Mouse (Mus musculus) kidney, embryonic 15.5 days (tissue): ENCODE measurements around the gene Camk1d. TPM values are rescaled to one million over a fixed set of nuclear protein-coding genes. Genes with fewer than 3 reads are reported as not detected.
"Not testable (repeated sequence)": the region's sequence is repeated elsewhere in the genome, so short reads cannot be mapped to it uniquely, and the experiment has no call there.

Experiments used
- ATAC-seq: fragments of 200-750 bp; cut with Nextera tagmentation; replicated peaks from 2 replicates; pipeline ENCODE4 v1.8.0; 2017; ENCODE audit warnings: moderate TSS enrichment; ENCODE audit not compliant: low FRiP score
- H3K27ac ChIP-seq: fragments of 300-500 bp; sonication (generic); 2 replicates; pipeline ENCODE4 v1.5.1; 2015; ENCODE audit warnings: mild to moderate bottlenecking, inconsistent platforms
- H3K27me3 ChIP-seq: fragments of 300-500 bp; sonication (generic); 2 replicates; pipeline ENCODE4 v1.6.1; 2015; ENCODE audit warnings: inconsistent platforms
- H3K36me3 ChIP-seq: fragments of 300-500 bp; sonication (generic); 2 replicates; pipeline ENCODE4 v1.6.1; 2015; ENCODE audit warnings: inconsistent platforms
- H3K4me1 ChIP-seq: fragments of 300-500 bp; sonication (generic); 2 replicates; pipeline ENCODE4 v1.6.1; 2015; ENCODE audit warnings: inconsistent platforms
- H3K4me2 ChIP-seq: fragments of 300-500 bp; sonication (generic); 2 replicates; pipeline ENCODE4 v1.6.1; 2015; ENCODE audit warnings: moderate library complexity, mild to moderate bottlenecking, inconsistent platforms
- H3K4me3 ChIP-seq: fragments of 300-500 bp; sonication (generic); replicated peaks from 2 replicates; pipeline ENCODE4 v1.5.1; 2015; ENCODE audit warnings: mild to moderate bottlenecking, inconsistent platforms
- H3K9ac ChIP-seq: fragments of 300-500 bp; sonication (generic); 2 replicates; pipeline ENCODE4 v1.6.1; 2015; ENCODE audit warnings: mild to moderate bottlenecking, inconsistent platforms
- H3K9me3 ChIP-seq: fragments of 300-500 bp; sonication (generic); replicated peaks from 2 replicates; pipeline ENCODE4 v1.6.1; 2016; ENCODE audit warnings: inconsistent platforms
- WGBS: fragments of 180-500 bp; shearing (Covaris S2); methylation state at CpG from one replicate; pipeline ENCODE4 v1.1.7; 2015; ENCODE audit warnings: mixed read lengths; 5-methylcytosine and 5-hydroxymethylcytosine counted together
- polyA plus RNA-seq: library from polyadenylated mRNA; unstranded; fragments of >200 nt; fragmentation: Nextera tagmentation; extraction: Ambion mirVana; gene quantifications from 2 replicates; pipeline ENCODE4 v1.2.1, GENCODE M21; 2015

Gene Camk1d
- polyA plus RNA-seq, 1 experiment from 2014 or later = 1.9 TPM

GRCm38 (mm10) chr2:5579391-5579790 is 134.9 kb downstream of the Camk1d start:
- Histone ChIP-seq H3K9me3 (no peaks in the 10 kb centered on the region), H3K4me2 (no peak overlapping the region), H3K36me3 (no peaks in the 10 kb centered on the region), H3K4me1 (0 out of 2 replicates have a peak, but pooled peaks cover 4% of the 10 kb centered on the region), H3K27me3 (no peaks in the 10 kb centered on the region), H3K9ac (no peak overlapping the region), H3K4me3 (no peak overlapping the region), H3K27ac (no peak overlapping the region)
- WGBS = 43% methylated on average over 4 of the region's 4 CpGs
- no peak for ATAC-seq

- Histone ChIP-seq H3K4me2 (no peak overlapping the region), H3K4me3 (no peak overlapping the region), H3K27me3 (no peaks in the 10 kb centered on the region), H3K27ac (no peak overlapping the region), H3K9me3 (no peaks in the 10 kb centered on the region), H3K9ac (no peak overlapping the region), H3K36me3 (no peaks in the 10 kb centered on the region), H3K4me1 (peaks cover 7% of the 10 kb centered on the region; the same call in 1 of the 2 replicates)
- ATAC-seq = no peak
- 70% methylated on average over 9 of the region's 9 CpGs for WGBS
Measured at GRCm38 (mm10) chr2:5577399-5578129, 136.8 kb downstream of the Camk1d start.

- Histone ChIP-seq H3K27me3 (no peaks in the 10 kb centered on the region), H3K9me3 (no peaks in the 10 kb centered on the region), H3K9ac (no peak overlapping the region), H3K4me1 (peaks cover 7% of the 10 kb centered on the region; the same call in 1 of the 2 replicates), H3K27ac (no peak overlapping the region), H3K36me3 (no peaks in the 10 kb centered on the region), H3K4me3 (no peak overlapping the region), H3K4me2 (no peak overlapping the region)
- WGBS = 50% methylated on average over 10 of the region's 10 CpGs
- ATAC-seq = peak; percentile 71
Measured at GRCm38 (mm10) chr2:5572314-5573006, 141.9 kb downstream of the Camk1d start.

- WGBS = 86% methylated on average over 5 of the region's 5 CpGs
- no peak overlapping the region for H3K9ac ChIP-seq
- no peak overlapping the region for H3K4me2 ChIP-seq
- no peaks in the 10 kb centered on the region for H3K27me3 ChIP-seq
- no peaks in the 10 kb centered on the region for H3K4me1 ChIP-seq
- no peak for ATAC-seq
- no peak overlapping the region for H3K27ac ChIP-seq
- no peaks in the 10 kb centered on the region for H3K9me3 ChIP-seq
- H3K4me3 ChIP-seq = no peak overlapping the region
- H3K36me3 ChIP-seq = no peaks in the 10 kb centered on the region
Measured at GRCm38 (mm10) chr2:5566611-5567010, 147.7 kb downstream of the Camk1d start.

- Histone ChIP-seq H3K36me3 (no peaks in the 10 kb centered on the region), H3K9me3 (no peaks in the 10 kb centered on the region), H3K4me2 (no peak overlapping the region), H3K27ac (no peak overlapping the region), H3K27me3 (no peaks in the 10 kb centered on the region), H3K4me1 (no peaks in the 10 kb centered on the region), H3K4me3 (no peak overlapping the region), H3K9ac (no peak overlapping the region)
- 76% methylated on average over 4 of the region's 4 CpGs for WGBS
- no peak for ATAC-seq
Measured at GRCm38 (mm10) chr2:5563685-5564084, 150.6 kb downstream of the Camk1d start.

- no peak overlapping the region for H3K4me2 ChIP-seq
- 86% methylated on average over 3 of the region's 3 CpGs for WGBS
- no peaks in the 10 kb centered on the region for H3K27me3 ChIP-seq
- H3K4me3 ChIP-seq = no peak overlapping the region
- no peaks in the 10 kb centered on the region for H3K4me1 ChIP-seq
- H3K9me3 ChIP-seq = no peaks in the 10 kb centered on the region
- H3K36me3 ChIP-seq = no peaks in the 10 kb centered on the region
- H3K9ac ChIP-seq = no peak overlapping the region
- ATAC-seq = no peak
- H3K27ac ChIP-seq = no peak overlapping the region
Measured at GRCm38 (mm10) chr2:5561446-5561845, 152.9 kb downstream of the Camk1d start.

- no peaks in the 10 kb centered on the region for H3K36me3 ChIP-seq
- ATAC-seq = no peak
- 87% methylated on average over 3 of the region's 3 CpGs for WGBS
- H3K27ac ChIP-seq = no peak overlapping the region
- no peak overlapping the region for H3K9ac ChIP-seq
- H3K9me3 ChIP-seq = no peaks in the 10 kb centered on the region
- H3K27me3 ChIP-seq = no peaks in the 10 kb centered on the region
- no peaks in the 10 kb centered on the region for H3K4me1 ChIP-seq
- no peak overlapping the region for H3K4me3 ChIP-seq
- no peak overlapping the region for H3K4me2 ChIP-seq
Measured at GRCm38 (mm10) chr2:5553264-5553663, 161.1 kb downstream of the Camk1d start.

- H3K4me2 ChIP-seq = no peak overlapping the region
- no peaks in the 10 kb centered on the region for H3K9me3 ChIP-seq
- no peak for ATAC-seq
- H3K27ac ChIP-seq = no peak overlapping the region
- 91% methylated on average over 5 of the region's 5 CpGs for WGBS
- H3K36me3 ChIP-seq = no peaks in the 10 kb centered on the region
- H3K4me1 ChIP-seq = no peaks in the 10 kb centered on the region
- H3K27me3 ChIP-seq = no peaks in the 10 kb centered on the region
- H3K4me3 ChIP-seq = no peak overlapping the region
- H3K9ac ChIP-seq = no peak overlapping the region
Measured at GRCm38 (mm10) chr2:5551758-5552255, 162.5 kb downstream of the Camk1d start.

- Histone ChIP-seq H3K36me3 (no peaks in the 10 kb centered on the region), H3K27ac (no peak overlapping the region), H3K9ac (no peak overlapping the region), H3K27me3 (no peaks in the 10 kb centered on the region), H3K4me3 (no peak overlapping the region), H3K4me1 (no peaks in the 10 kb centered on the region), H3K4me2 (no peak overlapping the region), H3K9me3 (no peaks in the 10 kb centered on the region)
- no peak for ATAC-seq
- WGBS = 85% methylated on average over 2 of the region's 2 CpGs
Measured at GRCm38 (mm10) chr2:5549334-5549733, 165.0 kb downstream of the Camk1d start.

- no peaks in the 10 kb centered on the region for H3K9me3 ChIP-seq
- H3K36me3 ChIP-seq = no peaks in the 10 kb centered on the region
- H3K4me3 ChIP-seq = no peak overlapping the region
- no peak overlapping the region for H3K9ac ChIP-seq
- no peak overlapping the region for H3K27ac ChIP-seq
- no peaks in the 10 kb centered on the region for H3K4me1 ChIP-seq
- 93% methylated on average over 4 of the region's 4 CpGs for WGBS
- ATAC-seq = no peak
- no peak overlapping the region for H3K4me2 ChIP-seq
- no peaks in the 10 kb centered on the region for H3K27me3 ChIP-seq
Measured at GRCm38 (mm10) chr2:5548872-5549271, 165.4 kb downstream of the Camk1d start.

GRCm38 (mm10) chr2:5540870-5541269 is 173.4 kb downstream of the Camk1d start:
- Histone ChIP-seq H3K36me3 (no peaks in the 10 kb centered on the region), H3K27ac (no peak overlapping the region), H3K9ac (no peak overlapping the region), H3K4me1 (no peaks in the 10 kb centered on the region), H3K4me2 (no peak overlapping the region), H3K4me3 (no peak overlapping the region), H3K9me3 (no peaks in the 10 kb centered on the region), H3K27me3 (no peaks in the 10 kb centered on the region)
- WGBS = 73% methylated on average over 3 of the region's 3 CpGs
- ATAC-seq = no peak

GRCm38 (mm10) chr2:5539894-5540293 is 174.4 kb downstream of the Camk1d start:
- not testable (repeated sequence) for ATAC-seq, H3K4me3 ChIP-seq, H3K27me3 ChIP-seq, H3K36me3 ChIP-seq, H3K9me3 ChIP-seq, H3K9ac ChIP-seq, H3K4me1 ChIP-seq, H3K4me2 ChIP-seq, H3K27ac ChIP-seq
- 59% methylated on average over 3 of the region's 3 CpGs for WGBS
